Mouse (Mus musculus) embryonic facial prominence, embryonic 13.5 days (tissue): ENCODE results near the gene Angptl1. TPM values are rescaled to one million over a fixed set of nuclear protein-coding genes. Genes with fewer than 3 reads are reported as not detected.

Experiments used
- ATAC-seq: fragments of 200-750 bp; cut with Nextera tagmentation; 2 replicates; pipeline ENCODE4 v1.8.0; 2017; ENCODE audit warnings: low read depth; ENCODE audit not compliant: insufficient number of reproducible peaks, insufficient read depth, low FRiP score, low TSS enrichment
- H3K27ac ChIP-seq: fragments of 300-500 bp; sonication (generic); 2 replicates; pipeline ENCODE4 v1.5.1; 2015; ENCODE audit warnings: moderate library complexity, mild to moderate bottlenecking, inconsistent platforms
- H3K27me3 ChIP-seq: fragments of 300-500 bp; sonication (generic); 2 replicates; pipeline ENCODE4 v1.6.1; 2015; ENCODE audit warnings: mild to moderate bottlenecking, inconsistent platforms
- H3K36me3 ChIP-seq: fragments of 300-500 bp; sonication (generic); 2 replicates; pipeline ENCODE4 v1.6.1; 2015; ENCODE audit warnings: mild to moderate bottlenecking, inconsistent platforms
- H3K4me1 ChIP-seq: fragments of 300-500 bp; sonication (generic); 2 replicates; pipeline ENCODE4 v1.6.1; 2015; ENCODE audit warnings: inconsistent platforms
- H3K4me2 ChIP-seq: fragments of 300-500 bp; sonication (generic); 2 replicates; pipeline ENCODE4 v1.6.1; 2015; ENCODE audit warnings: moderate library complexity, mild to moderate bottlenecking, inconsistent platforms
- H3K4me3 ChIP-seq: fragments of 300-500 bp; sonication (generic); 2 replicates; pipeline ENCODE4 v1.5.1; 2015; ENCODE audit warnings: mild to moderate bottlenecking, inconsistent platforms
- H3K9ac ChIP-seq: fragments of 300-500 bp; sonication (generic); 2 replicates; pipeline ENCODE4 v1.6.1; 2015; ENCODE audit warnings: mild to moderate bottlenecking, inconsistent platforms
- H3K9me3 ChIP-seq: fragments of 300-500 bp; sonication (generic); 2 replicates; pipeline ENCODE4 v1.6.1; 2016; ENCODE audit warnings: inconsistent platforms
- WGBS: fragments of 180-500 bp; shearing (Covaris S2); methylation state at CpG from one replicate; pipeline ENCODE4 v1.1.7; 2015; ENCODE audit warnings: mixed read lengths; 5-methylcytosine and 5-hydroxymethylcytosine counted together
- polyA plus RNA-seq: library from polyadenylated mRNA; unstranded; fragments of >200 nt; fragmentation: Nextera tagmentation; extraction: Ambion mirVana; gene quantifications from 2 replicates; pipeline ENCODE4 v1.2.1, GENCODE M21; 2015

Gene Angptl1
- 17.7 and 18.5 TPM in 2 replicates for polyA plus RNA-seq

GRCm38 (mm10) chr1:156838177-156838576 lies at the start of gene Angptl1:
Gene Angptl1 (plus strand): TSS chr1:156838562.
- H3K4me3 ChIP-seq, result peak within 1 kb of the TSS; percentile 34
- no peaks in the 10 kb centered on the region for H3K36me3 ChIP-seq
- WGBS, result 22% methylated on average over 4 of the region's 4 CpGs
- H3K4me2 ChIP-seq, result peak within 1 kb of the TSS; percentile 48
- H3K9me3 ChIP-seq, result no peaks in the 10 kb centered on the region
- H3K27ac ChIP-seq, result peak within 1 kb of the TSS; percentile 78
- H3K27me3 ChIP-seq, result no peaks in the 10 kb centered on the region
- ATAC-seq, result no peak
- H3K4me1 ChIP-seq, result peaks cover 31% of the 10 kb centered on the region
- H3K9ac ChIP-seq, result peak within 1 kb of the TSS; percentile 61

- no peak overlapping the region for H3K27ac ChIP-seq
- no peaks in the 10 kb centered on the region for H3K36me3 ChIP-seq
- no peak for ATAC-seq
- no peaks in the 10 kb centered on the region for H3K27me3 ChIP-seq
- H3K4me2 ChIP-seq, result no peak overlapping the region
- peaks cover 31% of the 10 kb centered on the region for H3K4me1 ChIP-seq
- no peaks in the 10 kb centered on the region for H3K9me3 ChIP-seq
- WGBS, result 16% methylated on average over 5 of the region's 5 CpGs
- H3K9ac ChIP-seq, result no peak overlapping the region
- H3K4me3 ChIP-seq, result no peak overlapping the region
Observed at GRCm38 (mm10) chr1:156789844-156790490, 48.4 kb upstream of the Angptl1 start.

GRCm38 (mm10) chr1:156796251-156796650 lies 42.1 kb upstream of the Angptl1 start:
- 24% methylated on average over 9 of the region's 9 CpGs for WGBS
- Histone ChIP-seq H3K27ac (peak overlapping the region; percentile 45), H3K9ac (no peak overlapping the region), H3K9me3 (no peaks in the 10 kb centered on the region), H3K4me2 (peak overlapping the region; percentile 16), H3K4me3 (no peak overlapping the region), H3K27me3 (no peaks in the 10 kb centered on the region), H3K36me3 (no peaks in the 10 kb centered on the region), H3K4me1 (peaks cover 11% of the 10 kb centered on the region)
- no peak for ATAC-seq

DNA sequence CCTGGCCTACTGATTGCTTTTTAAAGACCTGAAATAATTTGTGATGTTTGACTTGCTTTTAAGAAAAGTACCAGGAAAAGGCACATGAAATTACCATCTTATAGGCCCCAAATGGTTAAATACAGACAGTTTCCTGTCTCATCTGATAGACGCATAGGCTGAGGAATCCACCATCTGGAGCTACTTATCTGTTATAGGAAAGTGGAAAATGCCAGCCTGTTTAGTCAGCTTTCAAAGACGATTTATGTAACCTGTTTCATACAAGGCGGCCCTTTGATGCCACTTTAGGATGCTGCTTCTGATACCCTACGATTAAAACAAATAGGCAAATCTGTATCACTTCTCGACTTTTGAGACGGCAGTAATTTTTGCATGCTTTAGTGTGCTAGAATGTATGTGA lies 37.1 kb upstream of the Angptl1 start:
- ATAC-seq, result no peak
- WGBS, result 28% methylated on average over 6 of the region's 6 CpGs
- no peaks in the 10 kb centered on the region for H3K27me3 ChIP-seq
- no peak overlapping the region for H3K4me3 ChIP-seq
- no peak overlapping the region for H3K27ac ChIP-seq
- H3K4me1 ChIP-seq, result peaks cover 22% of the 10 kb centered on the region
- no peak overlapping the region for H3K9ac ChIP-seq
- H3K9me3 ChIP-seq, result no peaks in the 10 kb centered on the region
- no peak overlapping the region for H3K4me2 ChIP-seq
- 0 out of 2 replicates have a peak, but pooled peaks cover 7% of the 10 kb centered on the region for H3K36me3 ChIP-seq

DNA sequence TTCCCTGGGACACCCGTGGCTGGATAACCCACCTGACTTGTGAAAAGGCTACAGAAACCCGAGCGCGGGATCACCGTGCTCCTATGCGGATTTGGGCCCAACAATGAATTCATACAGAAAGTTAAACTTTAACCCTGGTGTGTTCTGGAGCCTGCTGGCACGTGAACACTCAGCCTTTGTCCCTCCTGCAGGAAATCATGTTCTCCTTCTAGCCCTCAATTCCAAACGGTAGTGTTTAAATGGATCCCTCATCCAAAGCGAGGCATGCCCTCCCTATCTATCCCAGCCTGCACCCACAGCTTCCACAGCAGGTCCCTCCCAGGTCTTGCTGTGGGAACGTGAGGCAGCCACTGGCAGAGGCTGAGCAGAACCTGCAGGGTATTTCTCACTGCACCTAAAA lies 30.0 kb upstream of the Angptl1 start:
- no peaks in the 10 kb centered on the region for H3K9me3 ChIP-seq
- 0 out of 2 replicates have a peak, but pooled peaks cover 14% of the 10 kb centered on the region for H3K36me3 ChIP-seq
- WGBS, result 34% methylated on average over 10 of the region's 10 CpGs
- no peak overlapping the region; the same call in 1 of the 2 replicates for H3K9ac ChIP-seq
- no peak overlapping the region for H3K4me3 ChIP-seq
- H3K4me1 ChIP-seq, result peaks cover 22% of the 10 kb centered on the region
- peak overlapping the region; percentile 9; the same call in 1 of the 2 replicates for H3K4me2 ChIP-seq
- H3K27me3 ChIP-seq, result no peaks in the 10 kb centered on the region
- peak overlapping the region; percentile 69 for H3K27ac ChIP-seq
- no peak for ATAC-seq

DNA sequence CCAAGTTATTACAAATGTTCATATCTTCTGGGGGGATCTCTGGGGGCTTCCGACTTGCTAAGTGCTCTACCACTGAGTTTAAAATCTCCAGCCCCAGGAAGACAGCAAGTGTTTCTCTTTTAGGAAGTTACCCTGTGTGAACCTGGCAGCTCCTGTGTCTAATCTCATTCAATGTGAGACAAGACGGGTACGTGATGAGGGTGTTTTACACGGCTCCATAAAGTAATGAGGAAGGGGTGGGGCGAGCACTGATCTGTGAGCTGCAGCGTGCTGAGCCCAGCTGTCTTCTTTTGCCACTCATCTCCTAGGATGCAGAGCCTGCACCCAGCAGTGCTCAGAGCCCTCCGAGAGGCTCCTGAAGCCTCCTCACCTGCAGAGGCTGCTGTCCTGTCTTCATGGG lies 26.4 kb upstream of the Angptl1 start:
- H3K9ac ChIP-seq, result no peak overlapping the region
- H3K27ac ChIP-seq, result no peak overlapping the region
- no peak overlapping the region for H3K4me2 ChIP-seq
- peaks cover 10% of the 10 kb centered on the region for H3K4me1 ChIP-seq
- ATAC-seq, result no peak
- peaks cover 26% of the 10 kb centered on the region for H3K36me3 ChIP-seq
- H3K4me3 ChIP-seq, result no peak overlapping the region
- no peaks in the 10 kb centered on the region for H3K27me3 ChIP-seq
- 82% methylated on average over 7 of the region's 7 CpGs for WGBS
- H3K9me3 ChIP-seq, result no peaks in the 10 kb centered on the region

DNA sequence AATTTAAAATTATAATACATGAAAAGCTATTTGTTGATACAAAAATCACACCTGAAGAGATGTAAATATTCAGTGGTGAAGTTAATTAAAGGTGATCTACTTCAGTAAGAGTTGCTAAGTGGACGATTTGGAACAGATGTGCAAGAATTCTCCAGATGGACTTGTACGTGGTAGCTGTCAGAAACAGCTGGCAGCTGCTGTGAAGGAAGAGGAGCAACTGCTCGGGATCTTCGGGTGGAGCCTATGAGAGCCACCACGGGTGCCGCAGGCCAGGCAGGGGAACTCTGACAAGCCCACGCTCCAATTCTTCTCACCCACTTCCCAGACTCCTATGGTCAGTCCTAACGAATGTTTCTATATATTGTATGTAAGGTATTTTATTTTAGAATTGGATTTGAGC lies 25.6 kb upstream of the Angptl1 start:
- H3K36me3 ChIP-seq, result peaks cover 34% of the 10 kb centered on the region
- WGBS, result 53% methylated on average over 8 of the region's 8 CpGs
- ATAC-seq, result no peak

DNA sequence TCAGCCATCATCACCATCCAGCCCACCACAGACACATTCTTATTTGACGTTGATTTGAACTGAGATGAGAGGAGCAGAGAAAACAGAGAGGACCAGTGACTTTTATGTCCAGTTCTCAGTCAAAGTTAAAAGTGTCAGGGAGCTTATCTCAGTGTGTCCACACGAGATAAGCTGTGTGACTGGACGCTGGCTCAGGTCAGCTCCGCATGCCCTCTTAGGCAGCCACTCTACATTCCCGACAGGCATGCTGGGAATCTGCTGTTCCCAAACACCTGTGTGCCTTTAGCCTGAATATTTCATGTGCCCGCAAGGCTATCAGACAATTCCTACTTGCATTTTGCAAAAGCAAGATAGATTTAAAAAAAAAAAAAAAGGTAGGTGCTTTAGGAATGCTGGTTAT lies 24.9 kb upstream of the Angptl1 start:
- Histone ChIP-seq H3K36me3 (peaks cover 41% of the 10 kb centered on the region), H3K9ac (no peak overlapping the region), H3K4me1 (peaks cover 7% of the 10 kb centered on the region), H3K4me2 (no peak overlapping the region), H3K4me3 (no peak overlapping the region), H3K27ac (no peak overlapping the region), H3K9me3 (no peaks in the 10 kb centered on the region), H3K27me3 (no peaks in the 10 kb centered on the region)
- WGBS, result 76% methylated on average over 6 of the region's 6 CpGs
- ATAC-seq, result no peak

More for the DNA sequence above, 25.6 kb upstream of the Angptl1 start:
- no peaks in the 10 kb centered on the region for H3K9me3 ChIP-seq
- no peak overlapping the region for H3K27ac ChIP-seq
- H3K4me3 ChIP-seq, result no peak overlapping the region
- H3K4me1 ChIP-seq, result peaks cover 10% of the 10 kb centered on the region
- no peaks in the 10 kb centered on the region for H3K27me3 ChIP-seq
- no peak overlapping the region for H3K9ac ChIP-seq
- H3K4me2 ChIP-seq, result no peak overlapping the region

DNA sequence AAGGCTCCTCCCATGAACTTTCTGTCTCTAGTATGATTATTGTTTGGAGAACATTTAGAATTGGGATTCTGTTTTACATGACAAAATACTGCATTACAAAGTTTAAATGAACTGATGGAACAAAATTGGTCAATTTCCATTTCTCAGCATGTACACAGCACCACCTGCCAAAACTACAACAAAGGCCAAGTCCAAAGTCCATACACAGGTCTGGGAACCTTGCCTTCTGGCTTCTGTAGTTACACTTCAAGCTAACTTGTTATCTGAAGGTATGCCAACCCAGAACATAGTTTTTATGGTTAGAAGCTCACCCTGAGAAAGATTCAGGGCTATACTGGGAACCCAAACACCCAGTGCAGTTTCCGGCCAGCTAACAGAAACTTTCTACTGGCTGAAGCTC lies 19.1 kb upstream of the Angptl1 start:
- no peak for ATAC-seq
- Histone ChIP-seq H3K27ac (no peak overlapping the region), H3K9ac (no peak overlapping the region), H3K27me3 (no peaks in the 10 kb centered on the region), H3K4me3 (no peak overlapping the region), H3K36me3 (peaks cover 48% of the 10 kb centered on the region), H3K4me1 (no peaks in the 10 kb centered on the region), H3K4me2 (no peak overlapping the region), H3K9me3 (no peaks in the 10 kb centered on the region)
- WGBS, result 98% methylated on average over 1 of the region's 1 CpGs

- Histone ChIP-seq H3K4me1 (peaks cover 31% of the 10 kb centered on the region), H3K27ac (peak overlapping the region; percentile 78), H3K36me3 (no peaks in the 10 kb centered on the region), H3K9me3 (no peaks in the 10 kb centered on the region), H3K9ac (peak overlapping the region; percentile 61), H3K4me2 (peak overlapping the region; percentile 48), H3K4me3 (peak overlapping the region; percentile 34), H3K27me3 (no peaks in the 10 kb centered on the region)
- peak; percentile 74 for ATAC-seq
- WGBS, result 6% methylated on average over 6 of the region's 6 CpGs
Observed at GRCm38 (mm10) chr1:156838695-156839094, 333 bp downstream of the Angptl1 start.

- Histone ChIP-seq H3K4me3 (0 out of 2 replicates have a peak overlapping the region, but pooled peaks have one; percentile 7), H3K4me1 (peaks cover 31% of the 10 kb centered on the region), H3K36me3 (peaks cover 4% of the 10 kb centered on the region; the same call in 1 of the 2 replicates), H3K9me3 (no peaks in the 10 kb centered on the region), H3K9ac (0 out of 2 replicates have a peak overlapping the region, but pooled peaks have one; percentile 6), H3K27me3 (no peaks in the 10 kb centered on the region), H3K27ac (no peak overlapping the region), H3K4me2 (peak overlapping the region; percentile 35)
- WGBS, result 60% methylated on average over 11 of the region's 11 CpGs
- no peak for ATAC-seq
Observed at GRCm38 (mm10) chr1:156841625-156842339, 3.4 kb downstream of the Angptl1 start.

DNA sequence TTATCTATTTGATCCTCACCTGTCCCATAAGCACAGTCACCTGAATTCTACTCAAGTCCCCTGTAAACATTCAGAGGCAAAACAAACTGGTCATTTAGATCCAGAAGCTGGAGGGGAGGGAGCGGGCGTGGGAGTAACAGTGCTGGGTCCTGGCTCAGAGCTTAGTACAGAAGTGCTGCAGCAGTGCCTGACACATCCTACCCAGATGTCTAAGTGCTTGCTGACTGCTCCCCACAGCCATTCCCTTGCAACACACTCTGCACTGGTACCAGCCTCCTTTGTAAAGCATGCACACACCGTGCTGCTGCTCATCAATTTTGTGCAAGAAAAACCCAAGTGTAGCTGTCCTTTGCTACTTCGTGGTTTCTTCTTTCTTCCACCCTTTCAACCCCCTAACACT lies 8.7 kb downstream of the Angptl1 start:
- no peaks in the 10 kb centered on the region for H3K9me3 ChIP-seq
- peaks cover 5% of the 10 kb centered on the region for H3K4me1 ChIP-seq
- no peak overlapping the region for H3K27ac ChIP-seq
- no peaks in the 10 kb centered on the region for H3K27me3 ChIP-seq
- H3K9ac ChIP-seq, result 0 out of 2 replicates have a peak overlapping the region, but pooled peaks have one; percentile 16
- no peak for ATAC-seq
- no peak overlapping the region for H3K4me3 ChIP-seq
- H3K4me2 ChIP-seq, result no peak overlapping the region
- peaks cover 8% of the 10 kb centered on the region for H3K36me3 ChIP-seq
- WGBS, result 78% methylated on average over 4 of the region's 4 CpGs
